Mouse (Mus musculus) hindbrain, embryonic 15.5 days (tissue): ENCODE results near the gene Il1b. TPM values are rescaled to one million over a fixed set of nuclear protein-coding genes. Genes with fewer than 3 reads are reported as not detected.

ENCODE experiments used
- ATAC-seq: fragments of 200-750 bp; cut with Nextera tagmentation; 2 replicates; pipeline ENCODE4 v1.8.0; 2017; ENCODE audit warnings: low read depth, moderate number of reproducible peaks, moderate TSS enrichment; ENCODE audit not compliant: low FRiP score
- H3K27ac ChIP-seq: fragments of 300-500 bp; sonication (generic); replicated peaks from 2 replicates; pipeline ENCODE4 v1.5.1; 2015; ENCODE audit warnings: mild to moderate bottlenecking, inconsistent platforms
- H3K27me3 ChIP-seq: fragments of 300-500 bp; sonication (generic); 2 replicates; pipeline ENCODE4 v1.6.1; 2015; ENCODE audit warnings: control low read depth, inconsistent platforms
- H3K36me3 ChIP-seq: fragments of 300-500 bp; sonication (generic); 2 replicates; pipeline ENCODE4 v1.6.1; 2015; ENCODE audit warnings: control low read depth, inconsistent platforms
- H3K4me1 ChIP-seq: fragments of 300-500 bp; sonication (generic); replicated peaks from 2 replicates; pipeline ENCODE4 v1.6.1; 2015; ENCODE audit warnings: control low read depth, inconsistent platforms
- H3K4me2 ChIP-seq: fragments of 300-500 bp; sonication (generic); 2 replicates; pipeline ENCODE4 v1.6.1; 2015; ENCODE audit warnings: moderate library complexity, mild to moderate bottlenecking, inconsistent platforms
- H3K4me3 ChIP-seq: fragments of 300-500 bp; sonication (generic); 2 replicates; pipeline ENCODE4 v1.5.1; 2015; ENCODE audit warnings: mild to moderate bottlenecking, inconsistent platforms
- H3K9ac ChIP-seq: fragments of 300-500 bp; sonication (generic); 2 replicates; pipeline ENCODE4 v1.6.1; 2015; ENCODE audit warnings: inconsistent platforms
- H3K9me3 ChIP-seq: fragments of 300-500 bp; sonication (generic); 2 replicates; pipeline ENCODE4 v1.6.1; 2016; ENCODE audit warnings: control low read depth, inconsistent platforms
- WGBS: fragments of 180-500 bp; shearing (Covaris S2); methylation state at CpG from one replicate; pipeline ENCODE4 v1.1.7; 2015; 5-methylcytosine and 5-hydroxymethylcytosine counted together
- polyA plus RNA-seq: library from polyadenylated mRNA; unstranded; fragments of >200 nt; fragmentation: Nextera tagmentation; extraction: Ambion mirVana; gene quantifications from 2 replicates; pipeline ENCODE4 v1.2.1, GENCODE M21; 2015

The Il1b gene
- polyA plus RNA-seq, result 0.12 TPM in 1 of 2 replicates, not detected in the other

DNA sequence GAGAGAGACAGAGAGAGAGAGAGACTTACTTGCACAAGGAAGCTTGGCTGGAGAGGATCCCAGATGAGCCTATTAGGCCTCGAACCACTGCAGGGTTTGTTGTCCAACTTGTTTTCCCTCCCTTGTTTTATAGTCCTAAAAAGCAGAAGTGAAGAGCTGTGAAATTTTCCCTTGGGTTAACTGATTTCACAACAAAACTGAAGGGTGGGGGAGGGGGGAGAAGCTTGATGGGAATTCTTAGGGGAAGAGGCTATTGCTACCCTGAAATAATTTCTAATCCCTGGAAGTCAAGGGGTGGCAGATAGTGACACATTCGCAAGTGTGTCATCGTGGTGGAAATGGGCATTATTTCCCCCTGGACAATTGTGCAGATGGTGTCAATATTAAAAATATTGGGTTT lies at the start of gene Il1b:
Gene Il1b, minus strand, starts transcription at position 101 of the 400 bp plus-strand sequence.
- no peak within 1 kb of the TSS for H3K4me2 ChIP-seq
- ATAC-seq, result no peak
- no peak within 1 kb of the TSS for H3K4me3 ChIP-seq
- no peak within 1 kb of the TSS for H3K9ac ChIP-seq
- H3K9me3 ChIP-seq, result no peaks in the 10 kb centered on the region
- no peak within 1 kb of the TSS for H3K27ac ChIP-seq
- H3K36me3 ChIP-seq, result no peaks in the 10 kb centered on the region
- WGBS, result 92% methylated on average over 3 of the region's 3 CpGs
- H3K4me1 ChIP-seq, result no peaks in the 10 kb centered on the region
- H3K27me3 ChIP-seq, result no peaks in the 10 kb centered on the region

DNA sequence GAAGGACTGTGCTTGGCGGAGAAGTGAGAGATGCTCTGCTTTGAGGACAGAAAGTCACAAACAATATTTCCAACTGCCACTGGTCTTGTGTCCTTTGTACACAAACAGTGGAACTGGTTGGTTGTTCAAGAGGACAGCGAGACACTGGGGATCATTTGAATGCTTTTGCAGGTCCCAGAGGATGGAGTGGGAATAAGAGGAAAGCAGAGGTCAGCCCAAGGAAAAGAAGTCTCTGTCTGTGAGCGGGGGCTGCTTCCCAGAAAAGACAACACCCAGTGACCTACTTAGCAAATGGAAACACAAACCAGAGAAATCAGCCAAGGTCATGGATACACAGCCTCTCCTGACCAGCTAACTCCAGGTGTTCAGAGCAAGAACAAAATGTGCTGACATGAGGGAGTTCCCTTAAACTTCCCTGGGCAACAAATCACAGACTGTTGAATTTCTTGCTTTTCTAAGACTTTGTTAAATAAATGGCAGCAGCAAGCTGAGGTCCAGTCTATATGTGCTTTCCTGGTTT lies 48.5 kb upstream of the Il1b start:
- no peaks in the 10 kb centered on the region for H3K36me3 ChIP-seq
- H3K4me1 ChIP-seq, result no peaks in the 10 kb centered on the region
- no peak overlapping the region for H3K4me3 ChIP-seq
- H3K4me2 ChIP-seq, result no peak overlapping the region
- H3K27ac ChIP-seq, result no peak overlapping the region
- H3K27me3 ChIP-seq, result no peaks in the 10 kb centered on the region
- 94% methylated on average over 3 of the region's 3 CpGs for WGBS
- H3K9me3 ChIP-seq, result no peaks in the 10 kb centered on the region
- no peak for ATAC-seq
- H3K9ac ChIP-seq, result no peak overlapping the region

DNA sequence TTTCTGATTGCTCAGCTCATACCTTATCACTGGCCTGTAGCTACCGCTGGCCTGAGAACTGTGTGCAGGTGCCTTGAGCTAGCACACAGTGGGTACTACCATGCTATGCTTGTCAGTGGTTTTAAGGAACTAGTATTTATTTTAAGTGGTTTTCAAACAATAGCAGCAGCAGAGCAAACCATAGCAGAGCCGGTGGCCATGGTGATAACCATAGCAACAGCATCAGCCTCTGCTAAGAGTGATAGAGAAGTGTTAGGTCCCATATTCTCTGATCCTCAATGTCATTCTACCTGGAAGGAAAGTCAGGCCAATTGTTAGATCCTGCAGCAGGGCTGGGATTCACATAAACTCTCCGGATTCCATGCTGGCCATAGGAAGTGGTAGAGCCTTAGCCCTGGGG lies 43.7 kb upstream of the Il1b start:
- Histone ChIP-seq H3K4me1 (no peaks in the 10 kb centered on the region), H3K9ac (no peak overlapping the region), H3K27me3 (no peaks in the 10 kb centered on the region), H3K9me3 (no peaks in the 10 kb centered on the region), H3K4me3 (no peak overlapping the region), H3K4me2 (no peak overlapping the region), H3K36me3 (no peaks in the 10 kb centered on the region), H3K27ac (no peak overlapping the region)
- 78% methylated on average over 3 of the region's 3 CpGs for WGBS
- no peak for ATAC-seq

DNA sequence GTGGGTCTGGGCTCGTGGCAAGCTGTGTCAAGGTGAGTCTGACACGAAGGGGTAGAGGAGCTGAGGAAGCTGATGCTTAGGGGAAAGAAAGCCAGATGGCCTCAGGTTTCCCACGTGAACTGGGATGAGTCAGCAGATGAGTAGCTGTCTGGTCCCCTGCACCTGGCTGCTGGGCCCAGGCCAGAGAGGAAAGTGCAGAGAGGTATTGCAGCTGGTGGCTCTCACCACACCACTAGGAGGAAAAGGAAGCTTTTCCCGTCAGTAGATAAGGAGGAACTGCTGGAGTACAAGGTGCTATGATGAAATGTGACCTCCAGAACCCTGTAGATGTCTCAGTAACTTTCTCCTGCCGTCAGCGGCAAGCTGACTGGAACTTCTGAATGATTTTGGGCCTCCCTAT lies 42.5 kb upstream of the Il1b start:
- 76% methylated on average over 6 of the region's 6 CpGs for WGBS
- no peak for ATAC-seq
- H3K4me3 ChIP-seq, result no peak overlapping the region

DNA sequence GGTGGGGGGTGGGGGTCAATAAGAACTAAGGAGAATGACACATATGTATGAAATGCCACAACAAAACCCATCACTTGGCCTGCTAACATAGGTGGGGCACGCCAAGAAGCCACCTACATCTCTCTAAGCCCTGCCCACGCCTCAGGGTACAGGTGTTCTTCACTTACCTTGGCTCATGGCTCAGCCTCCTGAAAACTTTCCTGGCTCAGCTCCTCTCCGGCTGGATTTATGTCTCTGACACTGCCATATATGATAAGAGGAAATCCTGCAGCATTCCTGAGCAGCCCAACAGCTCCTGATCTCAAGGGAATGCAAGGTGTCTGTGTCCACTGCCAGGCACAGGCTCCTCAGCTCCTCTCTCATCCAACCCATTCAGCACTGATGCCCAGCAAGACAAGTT lies 40.7 kb upstream of the Il1b start:
- H3K4me3 ChIP-seq, result no peak overlapping the region
- H3K36me3 ChIP-seq, result no peaks in the 10 kb centered on the region
- no peak overlapping the region for H3K9ac ChIP-seq
- H3K4me2 ChIP-seq, result no peak overlapping the region
- no peaks in the 10 kb centered on the region for H3K9me3 ChIP-seq
- no peaks in the 10 kb centered on the region for H3K27me3 ChIP-seq
- ATAC-seq, result no peak
- WGBS, result 74% methylated on average over 3 of the region's 3 CpGs
- H3K27ac ChIP-seq, result no peak overlapping the region
- H3K4me1 ChIP-seq, result 0 out of 2 replicates have a peak, but pooled peaks cover 3% of the 10 kb centered on the region

More for the DNA sequence above, 42.5 kb upstream of the Il1b start:
- no peak overlapping the region for H3K9ac ChIP-seq
- H3K9me3 ChIP-seq, result no peaks in the 10 kb centered on the region
- no peaks in the 10 kb centered on the region for H3K4me1 ChIP-seq
- H3K36me3 ChIP-seq, result no peaks in the 10 kb centered on the region
- H3K27me3 ChIP-seq, result no peaks in the 10 kb centered on the region
- no peak overlapping the region for H3K27ac ChIP-seq
- H3K4me2 ChIP-seq, result no peak overlapping the region

- H3K4me1 ChIP-seq, result 0 out of 2 replicates have a peak, but pooled peaks cover 3% of the 10 kb centered on the region
- no peak overlapping the region for H3K27ac ChIP-seq
- WGBS, result 92% methylated on average over 7 of the region's 7 CpGs
- ATAC-seq, result no peak
- no peak overlapping the region for H3K9ac ChIP-seq
- no peaks in the 10 kb centered on the region for H3K27me3 ChIP-seq
- no peak overlapping the region for H3K4me2 ChIP-seq
- no peaks in the 10 kb centered on the region for H3K36me3 ChIP-seq
- H3K9me3 ChIP-seq, result no peaks in the 10 kb centered on the region
- H3K4me3 ChIP-seq, result no peak overlapping the region
Measured at GRCm38 (mm10) chr2:129410344-129410743, 39.4 kb upstream of the Il1b start.

GRCm38 (mm10) chr2:129408476-129408875 lies 37.5 kb upstream of the Il1b start:
- 21% methylated on average over 18 of the region's 18 CpGs for WGBS

GRCm38 (mm10) chr2:129407596-129407995 lies 36.7 kb upstream of the Il1b start:
- WGBS, result 97% methylated on average over 13 of the region's 13 CpGs

More at GRCm38 (mm10) chr2:129408476-129408875, 37.5 kb upstream of the Il1b start:
- Histone ChIP-seq H3K9ac (no peak overlapping the region), H3K27me3 (no peaks in the 10 kb centered on the region), H3K9me3 (no peaks in the 10 kb centered on the region), H3K36me3 (no peaks in the 10 kb centered on the region), H3K4me3 (no peak overlapping the region), H3K4me2 (no peak overlapping the region), H3K4me1 (0 out of 2 replicates have a peak, but pooled peaks cover 3% of the 10 kb centered on the region), H3K27ac (no peak overlapping the region)
- 0 out of 2 replicates have a peak, but pooled peaks have one; percentile 77 for ATAC-seq

DNA sequence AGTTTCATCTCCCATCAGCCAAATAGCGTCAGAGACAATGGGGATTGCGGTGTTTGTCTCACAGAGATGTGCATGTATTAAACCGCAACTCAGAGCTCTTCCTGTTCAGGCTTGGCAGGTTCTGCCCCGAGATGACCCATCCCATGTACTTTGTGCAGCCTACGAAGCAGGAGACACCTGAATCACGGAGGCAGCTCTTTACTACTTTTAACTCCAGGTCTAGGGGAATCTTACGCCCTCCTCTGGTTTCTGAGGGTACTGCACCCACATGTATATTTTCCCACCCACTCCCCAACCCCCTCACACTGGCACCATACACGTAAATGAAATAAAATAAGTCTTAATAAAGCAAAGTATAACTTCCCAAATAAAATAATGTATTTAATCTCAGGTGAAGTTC lies 35.6 kb upstream of the Il1b start:
- Histone ChIP-seq H3K9ac (no peak overlapping the region), H3K27me3 (no peaks in the 10 kb centered on the region), H3K4me1 (0 out of 2 replicates have a peak, but pooled peaks cover 3% of the 10 kb centered on the region), H3K27ac (no peak overlapping the region), H3K4me3 (no peak overlapping the region), H3K9me3 (no peaks in the 10 kb centered on the region), H3K36me3 (no peaks in the 10 kb centered on the region), H3K4me2 (no peak overlapping the region)
- WGBS, result 86% methylated on average over 8 of the region's 8 CpGs
- no peak for ATAC-seq

More at GRCm38 (mm10) chr2:129407596-129407995, 36.7 kb upstream of the Il1b start:
- no peak overlapping the region for H3K4me2 ChIP-seq
- H3K36me3 ChIP-seq, result no peaks in the 10 kb centered on the region
- H3K27me3 ChIP-seq, result no peaks in the 10 kb centered on the region
- H3K9ac ChIP-seq, result no peak overlapping the region
- no peaks in the 10 kb centered on the region for H3K9me3 ChIP-seq
- no peak overlapping the region for H3K27ac ChIP-seq
- no peak for ATAC-seq
- no peak overlapping the region for H3K4me3 ChIP-seq
- 0 out of 2 replicates have a peak, but pooled peaks cover 3% of the 10 kb centered on the region for H3K4me1 ChIP-seq

GRCm38 (mm10) chr2:129403786-129404185 lies 32.8 kb upstream of the Il1b start:
- no peak overlapping the region for H3K9ac ChIP-seq
- no peak overlapping the region for H3K4me3 ChIP-seq
- H3K4me1 ChIP-seq, result 0 out of 2 replicates have a peak, but pooled peaks cover 3% of the 10 kb centered on the region
- no peak overlapping the region for H3K4me2 ChIP-seq
- H3K27me3 ChIP-seq, result no peaks in the 10 kb centered on the region
- WGBS, result 91% methylated on average over 2 of the region's 2 CpGs
- H3K9me3 ChIP-seq, result no peaks in the 10 kb centered on the region
- ATAC-seq, result no peak
- no peaks in the 10 kb centered on the region for H3K36me3 ChIP-seq
- no peak overlapping the region for H3K27ac ChIP-seq

GRCm38 (mm10) chr2:129402330-129402729 lies 31.4 kb upstream of the Il1b start:
- 84% methylated on average over 3 of the region's 3 CpGs for WGBS
- H3K27ac ChIP-seq, result no peak overlapping the region
- no peaks in the 10 kb centered on the region for H3K36me3 ChIP-seq
- ATAC-seq, result no peak
- no peaks in the 10 kb centered on the region for H3K27me3 ChIP-seq
- H3K4me2 ChIP-seq, result no peak overlapping the region
- H3K4me1 ChIP-seq, result no peaks in the 10 kb centered on the region
- no peak overlapping the region for H3K4me3 ChIP-seq
- no peak overlapping the region for H3K9ac ChIP-seq
- H3K9me3 ChIP-seq, result no peaks in the 10 kb centered on the region

DNA sequence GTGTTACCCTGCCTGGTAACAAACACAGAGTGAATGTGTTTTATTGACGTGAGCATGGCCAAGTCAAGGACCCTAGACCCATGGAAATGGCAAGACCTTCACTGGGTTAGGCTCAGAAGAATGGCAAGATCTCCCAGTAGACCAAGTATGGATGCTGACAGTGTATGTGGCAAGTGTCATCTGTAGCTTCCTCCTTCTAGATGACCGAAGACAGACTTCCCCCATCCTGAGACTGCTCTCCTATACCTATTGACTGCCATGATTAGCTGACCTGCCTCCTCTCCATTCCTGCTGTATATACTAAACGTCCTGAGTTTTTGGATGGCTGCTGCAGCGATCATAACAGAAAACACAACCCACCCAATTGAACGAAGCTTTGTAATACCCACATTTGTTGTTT lies 30.9 kb upstream of the Il1b start:
- H3K4me3 ChIP-seq, result no peak overlapping the region
- no peak for ATAC-seq
- WGBS, result 92% methylated on average over 5 of the region's 5 CpGs
- no peak overlapping the region for H3K9ac ChIP-seq
- H3K27me3 ChIP-seq, result no peaks in the 10 kb centered on the region
- H3K36me3 ChIP-seq, result no peaks in the 10 kb centered on the region
- H3K27ac ChIP-seq, result no peak overlapping the region
- no peak overlapping the region for H3K4me2 ChIP-seq
- no peaks in the 10 kb centered on the region for H3K4me1 ChIP-seq
- H3K9me3 ChIP-seq, result no peaks in the 10 kb centered on the region

DNA sequence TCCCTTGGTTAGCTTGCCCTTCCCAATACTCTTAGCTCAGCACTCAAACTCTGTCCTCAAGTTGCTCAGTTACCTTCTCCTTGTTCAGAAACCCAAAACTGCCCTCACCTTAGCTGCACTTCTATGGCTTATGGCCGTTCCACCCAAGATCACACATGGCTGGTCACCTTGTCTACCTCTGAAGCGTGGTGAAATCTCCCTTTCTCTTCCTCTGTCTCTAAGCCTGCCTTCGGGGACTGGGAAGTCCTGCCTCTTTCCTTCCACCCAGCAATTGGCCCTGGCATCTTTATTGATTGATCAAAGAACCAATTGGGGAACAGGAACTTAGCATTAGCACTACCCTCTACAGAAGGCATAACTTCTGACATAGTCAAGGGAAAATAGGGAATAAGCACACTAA lies 27.2 kb upstream of the Il1b start:
- no peak overlapping the region for H3K9ac ChIP-seq
- no peak overlapping the region for H3K4me3 ChIP-seq
- no peaks in the 10 kb centered on the region for H3K36me3 ChIP-seq
- H3K4me2 ChIP-seq, result no peak overlapping the region
- H3K9me3 ChIP-seq, result no peaks in the 10 kb centered on the region
- 76% methylated on average over 3 of the region's 3 CpGs for WGBS
- ATAC-seq, result no peak
- H3K4me1 ChIP-seq, result no peaks in the 10 kb centered on the region
- no peak overlapping the region for H3K27ac ChIP-seq
- no peaks in the 10 kb centered on the region for H3K27me3 ChIP-seq
